Mouse (Mus musculus) hindbrain, embryonic 11.5 days (tissue): ENCODE results near the gene Brpf3. TPM values are rescaled to one million over a fixed set of nuclear protein-coding genes. Genes with fewer than 3 reads are reported as not detected.
"Not testable (repeated sequence)": the region's sequence is repeated elsewhere in the genome, so short reads cannot be mapped to it uniquely, and the experiment has no call there.

Experiments used
- ATAC-seq: fragments of 200-750 bp; cut with Nextera tagmentation; 2 replicates; pipeline ENCODE4 v1.8.0; 2017; ENCODE audit warnings: mild to moderate bottlenecking, moderate TSS enrichment, moderate library complexity; ENCODE audit not compliant: low FRiP score
- DNase-seq: peaks from one replicate; pipeline ENCODE4 v3.0.0-alpha.2; 2015; ENCODE audit warnings: low spot score
- H3K27ac ChIP-seq: fragments of 300-500 bp; sonication (generic); 2 replicates; pipeline ENCODE4 v1.5.1; 2014; ENCODE audit warnings: mild to moderate bottlenecking, low read depth, low read length
- H3K27me3 ChIP-seq: fragments of 300-500 bp; sonication (generic); 2 replicates; pipeline ENCODE4 v1.6.1; 2014; ENCODE audit warnings: mild to moderate bottlenecking, low read length, moderate library complexity, mixed read lengths; ENCODE audit not compliant: control insufficient read depth, insufficient read depth
- H3K36me3 ChIP-seq: fragments of 300-500 bp; sonication (generic); 2 replicates; pipeline ENCODE4 v1.6.1; 2014; ENCODE audit warnings: mild to moderate bottlenecking, low read length, moderate library complexity, mixed read lengths; ENCODE audit not compliant: control insufficient read depth, insufficient read depth
- H3K4me1 ChIP-seq: fragments of 300-500 bp; sonication (generic); replicated peaks from 2 replicates; pipeline ENCODE4 v1.6.1; 2014; ENCODE audit warnings: low read length, mixed read lengths; ENCODE audit not compliant: control insufficient read depth, insufficient read depth
- H3K4me2 ChIP-seq: fragments of 300-500 bp; sonication (generic); replicated peaks from 2 replicates; pipeline ENCODE4 v1.6.1; 2014; ENCODE audit warnings: mild to moderate bottlenecking, low read depth, low read length
- H3K4me3 ChIP-seq: fragments of 300-500 bp; sonication (generic); 2 replicates; pipeline ENCODE4 v1.5.1; 2014; ENCODE audit warnings: low read depth, low read length
- H3K9ac ChIP-seq: fragments of 300-500 bp; sonication (generic); 2 replicates; pipeline ENCODE4 v1.6.1; 2014; ENCODE audit warnings: low read depth, low read length
- H3K9me3 ChIP-seq: fragments of 300-500 bp; sonication (generic); 2 replicates; pipeline ENCODE4 v1.6.1; 2016; ENCODE audit warnings: low read length; ENCODE audit not compliant: control insufficient read depth
- WGBS: fragments of 180-500 bp; shearing (Covaris S2); extraction: QIAGEN DNeasy Blood & Tissue Kit; methylation state at CpG from one replicate; pipeline ENCODE4 v1.1.7; 2014; 5-methylcytosine and 5-hydroxymethylcytosine counted together
- polyA plus RNA-seq: library from polyadenylated mRNA; unstranded; fragments of >200 nt; fragmentation: Nextera tagmentation; extraction: Ambion mirVana; gene quantifications from 2 replicates; pipeline ENCODE4 v1.2.1, GENCODE M21; 2014

Gene Brpf3
- polyA plus RNA-seq, 1 experiment from 2014 or later, result 9.8 TPM

GRCm38 (mm10) chr17:28816326-28816725 lies 15.4 kb downstream of the Brpf3 start:
- H3K36me3 ChIP-seq, result peaks cover 27% of the 10 kb centered on the region
- H3K4me2 ChIP-seq, H3K9me3 ChIP-seq, H3K9ac ChIP-seq, H3K27me3 ChIP-seq, H3K4me3 ChIP-seq, H3K27ac ChIP-seq, H3K4me1 ChIP-seq, ATAC-seq, DNase-seq: not testable (repeated sequence)
- WGBS, result 98% methylated on average over 10 of the region's 10 CpGs

DNA sequence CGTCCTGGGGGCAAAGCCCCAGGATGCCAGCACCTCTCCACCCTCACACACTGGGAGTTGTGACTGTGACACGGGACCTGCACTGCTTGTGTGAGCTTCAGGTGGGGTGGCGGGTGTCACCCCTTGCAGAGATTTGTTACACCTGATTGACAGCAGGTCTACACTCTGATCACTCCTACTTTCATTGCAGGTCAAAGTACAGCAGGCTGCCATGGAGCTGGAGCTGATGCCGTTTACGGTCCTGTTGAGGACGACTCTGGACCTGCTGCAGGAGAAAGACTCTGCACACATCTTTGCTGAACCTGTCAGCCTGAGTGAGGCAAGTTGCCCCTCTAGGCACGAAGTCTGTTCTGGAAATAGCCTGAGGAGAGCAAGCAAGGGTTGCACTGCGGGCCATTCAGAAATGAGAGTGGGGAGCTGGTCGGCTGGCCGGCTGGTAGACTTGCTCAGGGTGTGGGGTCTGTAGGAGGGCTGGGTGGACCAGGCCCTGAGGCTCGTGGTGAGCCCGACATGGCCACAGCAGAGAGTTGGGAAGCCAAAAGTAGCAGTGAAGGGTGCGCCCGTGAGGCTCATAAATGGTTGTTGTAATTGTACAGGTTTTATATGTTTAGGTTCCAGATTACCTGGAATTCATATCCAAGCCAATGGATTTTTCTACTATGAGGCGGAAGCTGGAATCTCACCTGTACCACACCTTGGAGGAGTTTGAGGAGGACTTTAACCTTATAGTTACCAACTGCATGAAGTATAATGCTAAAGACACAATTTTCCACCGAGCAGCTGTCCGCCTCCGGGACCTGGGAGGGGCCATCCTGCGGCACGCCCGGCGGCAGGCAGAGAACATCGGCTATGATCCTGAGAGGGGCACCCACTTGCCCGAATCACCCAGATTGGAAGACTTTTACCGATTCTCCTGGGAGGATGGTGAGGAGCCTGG lies 16.3 kb downstream of the Brpf3 start:
- H3K9ac ChIP-seq, result no peak overlapping the region
- no peak overlapping the region for H3K27ac ChIP-seq
- peaks cover 27% of the 10 kb centered on the region for H3K36me3 ChIP-seq
- H3K9me3 ChIP-seq, result no peaks in the 10 kb centered on the region
- no peak for ATAC-seq
- no peak overlapping the region for H3K4me3 ChIP-seq
- H3K4me1 ChIP-seq, result no peaks in the 10 kb centered on the region
- WGBS, result 94% methylated on average over 25 of the region's 25 CpGs
- no peak overlapping the region for H3K4me2 ChIP-seq
- no peaks in the 10 kb centered on the region for H3K27me3 ChIP-seq
- DNase-seq, result no peak

GRCm38 (mm10) chr17:28820189-28820588 lies 19.3 kb downstream of the Brpf3 start:
- Histone ChIP-seq H3K27me3 (no peaks in the 10 kb centered on the region), H3K4me3 (no peak overlapping the region), H3K36me3 (peaks cover 17% of the 10 kb centered on the region), H3K27ac (no peak overlapping the region), H3K4me1 (no peaks in the 10 kb centered on the region), H3K4me2 (no peak overlapping the region), H3K9me3 (no peaks in the 10 kb centered on the region), H3K9ac (no peak overlapping the region)
- ATAC-seq (no peak), DNase-seq (no peak)
- 86% methylated on average over 2 of the region's 2 CpGs for WGBS

GRCm38 (mm10) chr17:28823004-28823745 lies 22.3 kb downstream of the Brpf3 start:
- 92% methylated on average over 13 of the region's 13 CpGs for WGBS
- H3K4me2 ChIP-seq, result no peak overlapping the region
- ATAC-seq (no peak), DNase-seq (no peak)
- no peak overlapping the region for H3K9ac ChIP-seq
- H3K36me3 ChIP-seq, result peaks cover 18% of the 10 kb centered on the region
- no peaks in the 10 kb centered on the region for H3K27me3 ChIP-seq
- H3K4me3 ChIP-seq, result no peak overlapping the region
- H3K9me3 ChIP-seq, result no peaks in the 10 kb centered on the region
- no peaks in the 10 kb centered on the region for H3K4me1 ChIP-seq
- H3K27ac ChIP-seq, result no peak overlapping the region

DNA sequence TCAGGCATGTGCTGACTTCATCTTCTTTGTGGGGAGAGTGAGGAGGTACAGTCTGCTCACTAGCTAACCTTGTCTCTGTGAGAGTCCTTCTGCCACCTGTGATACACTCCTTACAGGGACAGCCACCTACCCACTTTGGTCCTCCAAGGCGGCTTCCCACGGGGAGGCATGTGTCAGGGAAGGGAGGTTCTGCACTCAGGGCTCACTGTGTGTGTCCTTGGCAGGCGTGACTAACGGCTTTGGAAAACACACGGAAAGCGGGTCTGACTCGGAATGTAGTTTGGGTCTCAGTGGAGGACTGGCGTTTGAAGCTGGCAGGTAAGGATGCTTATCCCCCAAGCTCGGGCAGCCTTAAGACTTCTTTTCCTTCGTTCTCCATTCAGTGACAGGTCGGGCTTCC lies 22.9 kb downstream of the Brpf3 start:
- H3K27ac ChIP-seq, result no peak overlapping the region
- no peak for DNase-seq
- no peaks in the 10 kb centered on the region for H3K4me1 ChIP-seq
- no peaks in the 10 kb centered on the region for H3K9me3 ChIP-seq
- H3K9ac ChIP-seq, result no peak overlapping the region
- no peaks in the 10 kb centered on the region for H3K27me3 ChIP-seq
- WGBS, result 90% methylated on average over 11 of the region's 11 CpGs
- no peak overlapping the region for H3K4me3 ChIP-seq
- H3K4me2 ChIP-seq, result no peak overlapping the region
- H3K36me3 ChIP-seq, result peaks cover 13% of the 10 kb centered on the region
- no peak for ATAC-seq

DNA sequence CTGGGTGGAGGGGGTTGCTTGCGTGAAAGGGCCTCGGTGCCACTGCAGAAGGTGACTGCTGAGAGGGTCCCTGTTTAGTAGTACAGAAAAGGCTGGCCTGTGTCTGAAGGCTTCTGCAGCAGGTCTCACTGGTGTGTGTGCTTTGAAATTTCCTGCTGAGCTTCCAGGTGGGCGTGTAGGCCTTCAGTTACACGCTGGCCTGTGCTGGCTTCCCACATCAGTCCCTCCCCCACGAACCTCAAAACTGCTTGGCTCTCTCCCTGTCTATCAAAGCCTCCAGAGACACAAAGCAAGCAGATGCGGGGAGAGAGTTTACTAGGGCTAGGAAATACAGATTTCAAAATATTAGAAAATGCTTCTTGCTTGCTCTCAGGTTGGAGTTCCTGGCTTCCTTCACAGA lies 24.0 kb downstream of the Brpf3 start:
- no peak overlapping the region for H3K4me3 ChIP-seq
- ATAC-seq (no peak), DNase-seq (no peak)
- H3K9ac ChIP-seq, result no peak overlapping the region
- no peaks in the 10 kb centered on the region for H3K9me3 ChIP-seq
- no peak overlapping the region for H3K4me2 ChIP-seq
- H3K27ac ChIP-seq, result no peak overlapping the region
- peaks cover 12% of the 10 kb centered on the region for H3K36me3 ChIP-seq
- H3K4me1 ChIP-seq, result no peaks in the 10 kb centered on the region
- WGBS, result 88% methylated on average over 6 of the region's 6 CpGs
- no peaks in the 10 kb centered on the region for H3K27me3 ChIP-seq

GRCm38 (mm10) chr17:28825359-28826041 lies 24.6 kb downstream of the Brpf3 start:
- H3K36me3 ChIP-seq, result peaks cover 12% of the 10 kb centered on the region
- H3K4me1 ChIP-seq, result no peaks in the 10 kb centered on the region
- 96% methylated on average over 6 of the region's 6 CpGs for WGBS
- no peak overlapping the region for H3K9ac ChIP-seq
- no peak overlapping the region for H3K27ac ChIP-seq
- H3K4me2 ChIP-seq, result no peak overlapping the region
- no peak for ATAC-seq
- H3K4me3 ChIP-seq, result no peak overlapping the region
- DNase-seq, result no peak
- H3K9me3 ChIP-seq, result no peaks in the 10 kb centered on the region
- no peaks in the 10 kb centered on the region for H3K27me3 ChIP-seq

DNA sequence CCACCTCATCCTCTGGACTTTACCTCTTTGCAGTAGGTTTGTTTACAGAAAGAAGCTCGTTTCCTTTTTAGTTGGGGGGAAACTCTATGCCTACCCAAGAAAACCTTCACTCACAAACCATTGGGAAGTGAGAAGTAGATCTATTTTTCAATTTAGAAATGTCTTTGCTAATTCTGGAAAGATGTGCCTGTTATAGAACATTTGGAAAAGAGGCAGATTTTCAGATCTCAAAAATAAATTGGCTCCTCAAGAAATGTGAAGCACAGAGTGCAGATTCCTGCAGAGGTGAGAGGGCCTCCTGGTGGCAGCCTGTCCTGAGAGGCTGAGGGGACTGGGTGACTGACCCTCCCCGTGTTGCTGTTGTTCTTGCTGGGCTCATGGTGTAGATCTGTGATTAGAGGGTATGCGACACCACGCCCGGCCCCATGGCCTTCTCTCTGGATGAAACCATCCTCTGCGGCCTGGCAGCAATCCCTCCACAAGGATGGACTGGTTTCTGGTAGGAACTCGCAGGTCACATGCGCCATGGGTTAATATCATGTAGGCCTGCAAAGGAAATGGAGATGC lies 26.9 kb downstream of the Brpf3 start:
- no peak overlapping the region for H3K4me3 ChIP-seq
- no peak overlapping the region for H3K27ac ChIP-seq
- no peaks in the 10 kb centered on the region for H3K4me1 ChIP-seq
- H3K27me3 ChIP-seq, result no peaks in the 10 kb centered on the region
- peaks cover 12% of the 10 kb centered on the region for H3K36me3 ChIP-seq
- H3K4me2 ChIP-seq, result no peak overlapping the region
- H3K9ac ChIP-seq, result no peak overlapping the region
- WGBS, result 93% methylated on average over 8 of the region's 8 CpGs
- DNase-seq, result no peak
- ATAC-seq, result no peak
- H3K9me3 ChIP-seq, result no peaks in the 10 kb centered on the region
